8 mouse cellular contexts compared by ENCODE assay signal in the genomic region with DNA sequence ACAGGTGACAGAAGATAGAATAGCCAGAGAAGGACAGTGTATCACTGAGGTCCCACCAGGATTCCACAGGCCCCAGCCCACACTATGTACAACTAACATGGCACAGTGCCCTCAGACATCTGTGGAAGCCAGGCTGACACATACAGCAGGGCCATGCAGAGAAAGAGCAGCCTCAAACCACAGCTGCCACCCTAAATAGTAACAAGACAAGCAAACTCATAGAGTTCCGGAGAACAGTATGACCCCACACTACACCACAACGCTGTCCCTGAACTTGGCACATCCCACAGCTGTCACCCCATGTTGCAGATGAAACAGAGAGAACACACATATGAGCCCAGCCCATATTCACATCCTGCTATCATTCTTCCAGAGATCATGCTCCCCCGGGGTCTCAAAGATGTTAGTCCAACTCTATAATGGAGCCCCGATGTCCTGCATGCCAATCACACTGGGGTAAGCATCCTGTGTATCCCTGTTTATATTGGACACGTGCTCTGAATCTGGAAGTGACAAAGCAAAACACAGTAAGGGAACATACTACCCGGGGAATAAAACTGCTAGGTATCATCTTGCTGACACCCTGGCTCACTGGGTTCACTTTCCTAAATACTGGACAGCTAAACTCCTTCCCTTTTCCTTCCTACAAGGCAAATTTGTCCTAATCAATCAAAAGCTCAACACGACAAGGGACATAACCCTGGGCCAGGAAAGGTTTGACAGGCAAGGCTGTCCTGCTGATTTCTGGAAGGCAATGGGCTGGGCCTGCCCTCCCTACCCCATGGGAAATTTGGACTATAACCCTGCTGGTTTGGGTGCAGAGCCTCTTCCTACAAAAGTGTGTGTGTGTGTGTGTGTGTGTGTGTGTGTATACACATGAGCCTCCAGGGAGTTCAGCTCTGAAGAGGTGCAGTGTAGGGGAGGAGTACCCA. TPM values are rescaled to one million over a fixed set of nuclear protein-coding genes. Genes with fewer than 3 reads are reported as not detected.
A peak's percentile ranks its signal among the peaks of the same experiment; 100 is the strongest.
DNase-seq lines count a peak whose midpoint lies in the region; ATAC-seq and TF ChIP-seq lines count a peak whose summit lies in the region.

No protein-coding gene starts in this region.

- no peaks in the 10 kb centered on the region for H3K27me3 ChIP-seq in forebrain, embryonic 15.5 days
- no peaks in the 10 kb centered on the region for H3K27me3 ChIP-seq in liver, postnatal 0 days (ENCODE audit: insufficient read depth, low read length)

- peak overlapping the region; percentile 97 for H3K4me3 ChIP-seq in forebrain, embryonic 15.5 days
- peak overlapping the region; percentile 95 for H3K4me3 ChIP-seq in liver, postnatal 0 days (ENCODE audit: low read depth, low read length)

- no peak for ATAC-seq in forebrain, embryonic 15.5 days (replicated peaks)
- no peak for ATAC-seq in liver, postnatal 0 days
- ATAC-seq in granulocyte monocyte progenitor cell, adult 5-6 weeks (replicated peaks; ENCODE audit: poor library complexity, severe bottlenecking): no peak

- peaks cover 18% of the 10 kb centered on the region for H3K36me3 ChIP-seq in forebrain, embryonic 15.5 days
- H3K36me3 ChIP-seq in liver, postnatal 0 days (replicated peaks; ENCODE audit: insufficient read depth, low read length): peaks cover 34% of the 10 kb centered on the region

- H3K9me3 ChIP-seq in forebrain, embryonic 15.5 days: no peaks in the 10 kb centered on the region
- H3K9me3 ChIP-seq in liver, postnatal 0 days (ENCODE audit: low read length): no peaks in the 10 kb centered on the region

- peak overlapping the region; percentile 78 for H3K4me2 ChIP-seq in forebrain, embryonic 15.5 days (replicated peaks)
- H3K4me2 ChIP-seq in liver, postnatal 0 days (ENCODE audit: low read depth, low read length): peak overlapping the region; percentile 80

- H3K9ac ChIP-seq in forebrain, embryonic 15.5 days (replicated peaks): peak overlapping the region; percentile 99
- peak overlapping the region; percentile 94 for H3K9ac ChIP-seq in liver, postnatal 0 days (replicated peaks)

- TF ChIP-seq CTCF in liver, postnatal 0 days (IDR thresholded peaks at IDR 0.05; ENCODE audit: low read depth): no peak

- peak overlapping the region; percentile 99 for H3K27ac ChIP-seq in forebrain, embryonic 15.5 days (replicated peaks)
- H3K27ac ChIP-seq in liver, postnatal 0 days (ENCODE audit: low read depth): peak overlapping the region; percentile 95

- DNase-seq in layer of hippocampus, adult 11-12 months (ENCODE audit: low spot score): peak; percentile 45
- no peak for DNase-seq in layer of hippocampus, postnatal 25 days (ENCODE audit: extremely low spot score in 1 of 2, low spot score in 1 of 2)
- peak; percentile 32 for DNase-seq in adipocyte (ENCODE audit: low spot score)
- no peak for DNase-seq in liver, postnatal 0 days
- DNase-seq in thymus, postnatal 0 days (ENCODE audit: low spot score): no peak
- no peak for DNase-seq in embryo, embryonic 10 days (ENCODE audit: low spot score)

- H3K4me1 ChIP-seq in forebrain, embryonic 15.5 days: peaks cover 42% of the 10 kb centered on the region
- H3K4me1 ChIP-seq in liver, postnatal 0 days (ENCODE audit: insufficient read depth): peaks cover 42% of the 10 kb centered on the region

- no peak for TF ChIP-seq EP300 in liver, postnatal 0 days (IDR thresholded peaks at IDR 0.05; ENCODE audit: low read depth)

- WGBS in forebrain, embryonic 15.5 days: 77% methylated on average over 7 of the region's 7 CpGs
- 47% methylated on average over 7 of the region's 7 CpGs for WGBS in liver, postnatal 0 days (ENCODE audit: insufficient replicate concordance)

RNA-seq across cellular contexts. Expression of gene Ctbp1, which starts 1.7 kb away (rescaled TPM):
- total RNA-seq in layer of hippocampus, postnatal 25 days (2021): 100 to 1,000 TPM; 277 to 297 TPM
- polyA plus RNA-seq in forebrain, embryonic 15.5 days (2015; fragmentation: Nextera tagmentation; extraction: Ambion mirVana): 534 and 562 TPM in 2 replicates
- 91.1 and 93.8 TPM in 2 replicates for polyA plus RNA-seq in liver, postnatal 0 days (2015; fragmentation: Nextera tagmentation; extraction: Ambion mirVana)
- polyA plus RNA-seq in thymus, postnatal 0 days (2015; fragmentation: Nextera tagmentation; extraction: Ambion mirVana): 269 and 297 TPM in 2 replicates
- total RNA-seq in granulocyte monocyte progenitor cell, adult 5-6 weeks (2014; fragmentation: Nextera tagmentation): 97.5 and 121 TPM in 2 replicates
- 95.4 and 119 TPM in 2 replicates for total RNA-seq in granulocyte monocyte progenitor cell, adult 5-6 weeks (2017)

RNA-seq across cellular contexts. Expression of gene Spon2, which starts 54.9 kb away (rescaled TPM):
- total RNA-seq in layer of hippocampus, postnatal 25 days (2021): under 1 TPM in 1 of 2 experiments, not detected in 1; 0.17 TPM
- polyA plus RNA-seq in forebrain, embryonic 15.5 days (2015; fragmentation: Nextera tagmentation; extraction: Ambion mirVana): 3.1 TPM in 2 replicates
- polyA plus RNA-seq in liver, postnatal 0 days (2015; fragmentation: Nextera tagmentation; extraction: Ambion mirVana): 12.6 and 19.7 TPM in 2 replicates
- 14.8 and 16.8 TPM in 2 replicates for polyA plus RNA-seq in thymus, postnatal 0 days (2015; fragmentation: Nextera tagmentation; extraction: Ambion mirVana)
- not detected in 2 replicates for total RNA-seq in granulocyte monocyte progenitor cell, adult 5-6 weeks (2014; fragmentation: Nextera tagmentation)
- not detected in 2 replicates for total RNA-seq in granulocyte monocyte progenitor cell, adult 5-6 weeks (2017)

Comparison
In these comparisons a context has a peak if more than half of its experiments do, and no peak if none do; other contexts are left out.
1. DNase-seq: peak in layer of hippocampus, adult 11-12 months (single experiment) and adipocyte (single experiment); none in layer of hippocampus, postnatal 25 days (0 of 2), liver, postnatal 0 days (single experiment), thymus, postnatal 0 days (single experiment) and embryo, embryonic 10 days (single experiment).